Mouse (Mus musculus): ENCODE measurements around the gene Ubqln4.

DNA sequence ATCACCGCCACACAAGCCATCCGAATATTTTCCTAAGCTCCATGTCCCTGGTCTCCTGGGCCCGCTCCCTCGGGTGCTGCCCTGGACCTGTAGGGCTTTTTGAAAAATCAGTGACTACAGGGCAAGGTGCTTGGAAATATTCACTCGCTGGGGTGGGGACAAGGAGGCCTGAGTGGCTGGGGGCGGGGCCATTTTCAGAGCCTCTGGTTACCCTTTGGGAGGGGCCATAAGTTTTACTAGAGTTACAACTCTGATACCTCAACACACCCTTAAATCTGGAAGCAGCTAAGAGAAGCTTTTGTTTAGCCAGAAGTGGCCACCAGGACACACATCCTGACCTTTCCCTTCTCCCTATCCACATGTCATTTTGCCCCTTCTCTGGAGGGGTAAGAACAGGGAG is 16.4 kb upstream of the Ubqln4 start:
- TF ChIP-seq CTCF (IDR thresholded peaks at IDR 0.05; ENCODE audit: low read depth, low read length) (no peak), GATA1 (IDR thresholded peaks at IDR 0.05; ENCODE audit: borderline replicate concordance, low read length) (no peak)
